Mouse (Mus musculus): ENCODE measurements at regions not wholly inside any gene's neighbourhood (a gene's known extent, or its start where the extent isn't known, plus 50 kb on each side); places are given as distances from the start of the nearest gene placed in this dataset.
"Not testable (repeated sequence)": the region's sequence is repeated elsewhere in the genome, so short reads cannot be mapped to it uniquely, and the experiment has no call there.

GRCm38 (mm10) chr6:37707671-37708070 lies 162.9 kb upstream of the Trim24 start:
- not testable (repeated sequence) for TF ChIP-seq CTCF (IDR thresholded peaks at IDR 0.05; ENCODE audit: control insufficient read depth, insufficient read depth, insufficient replicate concordance, low read depth, low read length); POLR2A (IDR thresholded peaks at IDR 0.05; ENCODE audit: control insufficient read depth, low read depth, low read length)
